Mouse (Mus musculus) MEL (cell line): Measurements from ENCODE around the gene Gcnt7. TPM values are rescaled to one million over a fixed set of nuclear protein-coding genes. Genes with fewer than 3 reads are reported as not detected.

Experiments
- DNase-seq: peaks from one replicate; pipeline ENCODE4 v3.0.0; 2011; ENCODE audit warnings: low read depth, low spot score
- H3K27ac ChIP-seq: 2 replicates; pipeline ENCODE4 v1.5.1; 2012; ENCODE audit warnings: low read depth, mild to moderate bottlenecking, control low read depth, low read length, moderate library complexity; ENCODE audit not compliant: control insufficient read depth
- H3K27me3 ChIP-seq, 2 experiments: fragments of 150-350 bp in 1 of 2; sonication (generic) in 1 of 2; 2 replicates each; pipeline ENCODE4 v1.6.1; 2012; ENCODE audit warnings: low read length in 2 of 2, mild to moderate bottlenecking in 2 of 2, improper control_type of control experiment in 1 of 2, moderate library complexity in 1 of 2; ENCODE audit not compliant: insufficient read depth in 2 of 2, control insufficient read depth in 1 of 2
- H3K36me3 ChIP-seq, 2 experiments: 2 replicates each; pipeline ENCODE4 v1.6.1; 2012 to 2014; ENCODE audit warnings: low read length in 2 of 2, improper control_type of control experiment in 1 of 2, inconsistent platforms in 1 of 2, mild to moderate bottlenecking in 1 of 2; ENCODE audit not compliant: insufficient read depth in 2 of 2, control insufficient read depth in 1 of 2
- H3K4me1 ChIP-seq, 2 experiments: fragments of 150-350 bp in 1 of 2; sonication (generic) in 1 of 2; 2 replicates each; pipeline ENCODE4 v1.6.1; 2012; ENCODE audit warnings: low read length in 2 of 2, improper control_type of control experiment in 1 of 2, mild to moderate bottlenecking in 1 of 2; ENCODE audit not compliant: insufficient read depth in 2 of 2, control insufficient read depth in 1 of 2
- H3K4me3 ChIP-seq, 2 experiments: fragments of 150-350 bp in 1 of 2; sonication (generic) in 1 of 2; 2 replicates each; pipeline ENCODE4 v1.5.1; 2012; ENCODE audit warnings: low read depth in 2 of 2, low read length in 2 of 2, mild to moderate bottlenecking in 2 of 2, moderate library complexity in 2 of 2, control low read depth in 1 of 2, improper control_type of control experiment in 1 of 2; ENCODE audit not compliant: control insufficient read depth in 1 of 2, insufficient read depth in 1 of 2
- H3K79me2 ChIP-seq: 2 replicates; pipeline ENCODE4 v1.6.1; 2012; ENCODE audit warnings: mild to moderate bottlenecking, low read length, moderate library complexity; ENCODE audit not compliant: control insufficient read depth, poor library complexity, insufficient read depth
- H3K9ac ChIP-seq: 2 replicates; pipeline ENCODE4 v1.6.1; 2012; ENCODE audit warnings: low read depth, mild to moderate bottlenecking, control low read depth, low read length, moderate library complexity; ENCODE audit not compliant: control insufficient read depth, poor library complexity, severe bottlenecking
- H3K9me3 ChIP-seq: fragments of 150-350 bp; sonication (generic); replicated peaks from 2 replicates; pipeline ENCODE4 v1.6.1; 2012; ENCODE audit warnings: mild to moderate bottlenecking, low read length, improper control_type of control experiment, moderate library complexity; ENCODE audit not compliant: insufficient read depth
- CHD1 ChIP-seq: IDR thresholded peaks from 2 replicates; pipeline ENCODE4 v1.6.1; 2012; ENCODE audit warnings: low read depth, mild to moderate bottlenecking, inconsistent platforms, low read length, improper control_type of control experiment
- CTCF ChIP-seq, 3 experiments: IDR thresholded peaks in 2 of 3; conservative IDR thresholded peaks in 1 of 3; 2 replicates each; pipeline ENCODE4 v1.5.1; 2011 to 2012; ENCODE audit warnings: low read length in 3 of 3, low read depth in 2 of 3, mild to moderate bottlenecking in 2 of 3, improper control_type of control experiment in 1 of 3, inconsistent platforms in 1 of 3, mixed read lengths in 1 of 3, moderate library complexity in 1 of 3; ENCODE audit not compliant: control insufficient read depth in 1 of 3, insufficient read depth in 1 of 3, poor library complexity in 1 of 3, severe bottlenecking in 1 of 3
- ELF1 ChIP-seq: IDR thresholded peaks from 2 replicates; pipeline ENCODE4 v1.6.1; 2014; ENCODE audit warnings: low read depth, mild to moderate bottlenecking, inconsistent platforms, low read length, improper control_type of control experiment, moderate library complexity
- EP300 ChIP-seq, 2 experiments: IDR thresholded peaks; 2 replicates each; pipeline ENCODE4 v1.6.1; 2011; ENCODE audit warnings: improper control_type of control experiment in 2 of 2, low read length in 2 of 2, low read depth in 1 of 2, mild to moderate bottlenecking in 1 of 2
- ETS1 ChIP-seq: IDR thresholded peaks from 2 replicates; pipeline ENCODE4 v1.6.1; 2012; ENCODE audit warnings: low read depth, mild to moderate bottlenecking, inconsistent platforms, low read length, improper control_type of control experiment, moderate library complexity
- HCFC1 ChIP-seq: IDR thresholded peaks from 2 replicates; pipeline ENCODE4 v1.6.1; 2012; ENCODE audit warnings: low read depth, mild to moderate bottlenecking, inconsistent platforms, low read length, improper control_type of control experiment, moderate library complexity
- MEF2A ChIP-seq: IDR thresholded peaks from 2 replicates; pipeline ENCODE4 v1.6.1; 2014; ENCODE audit warnings: low read depth, mild to moderate bottlenecking, inconsistent platforms, low read length, improper control_type of control experiment; ENCODE audit not compliant: poor library complexity, insufficient replicate concordance, severe bottlenecking; ENCODE audit errors: extremely low read depth
- MXI1 ChIP-seq: IDR thresholded peaks from 2 replicates; pipeline ENCODE4 v1.6.1; 2011; ENCODE audit warnings: mild to moderate bottlenecking, low read depth, low read length, improper control_type of control experiment
- MYC ChIP-seq: IDR thresholded peaks from 2 replicates; pipeline ENCODE4 v1.6.1; 2011; ENCODE audit warnings: low read depth, mild to moderate bottlenecking, low read length, improper control_type of control experiment, moderate library complexity
- POLR2A ChIP-seq, 2 experiments: IDR thresholded peaks; 2 replicates each; pipeline ENCODE4 v1.6.1; 2011 to 2012; ENCODE audit warnings: low read length in 2 of 2, mild to moderate bottlenecking in 2 of 2, control low read depth in 1 of 2, improper control_type of control experiment in 1 of 2, low read depth in 1 of 2, moderate library complexity in 1 of 2; ENCODE audit not compliant: control insufficient read depth in 1 of 2, insufficient read depth in 1 of 2, poor library complexity in 1 of 2
- POLR2AphosphoS2 ChIP-seq: IDR thresholded peaks from 2 replicates; pipeline ENCODE4 v1.6.1; 2011; ENCODE audit warnings: low read length, improper control_type of control experiment
- RAD21 ChIP-seq: IDR thresholded peaks from 2 replicates; pipeline ENCODE4 v1.6.1; 2011; ENCODE audit warnings: mild to moderate bottlenecking, low read depth, low read length, improper control_type of control experiment
- RCOR1 ChIP-seq: IDR thresholded peaks from 2 replicates; pipeline ENCODE4 v1.6.1; 2012; ENCODE audit warnings: low read depth, mild to moderate bottlenecking, inconsistent platforms, low read length, improper control_type of control experiment
- TAL1 ChIP-seq: IDR thresholded peaks from 2 replicates; pipeline ENCODE4 v1.6.1; 2012; ENCODE audit warnings: mild to moderate bottlenecking, inconsistent platforms, low read length, moderate library complexity, mixed read lengths
- TCF12 ChIP-seq: IDR thresholded peaks from 2 replicates; pipeline ENCODE4 v1.6.1; 2014; ENCODE audit warnings: low read depth, mild to moderate bottlenecking, inconsistent platforms, low read length, improper control_type of control experiment, moderate library complexity
- UBTF ChIP-seq: IDR thresholded peaks from 2 replicates; pipeline ENCODE4 v1.6.1; 2012; ENCODE audit warnings: low read depth, mild to moderate bottlenecking, inconsistent platforms, low read length, improper control_type of control experiment, moderate library complexity, borderline replicate concordance; ENCODE audit not compliant: insufficient read depth
- USF1 ChIP-seq: IDR thresholded peaks from 2 replicates; pipeline ENCODE4 v1.6.1; 2014; ENCODE audit warnings: low read depth, mild to moderate bottlenecking, inconsistent platforms, low read length, improper control_type of control experiment, moderate library complexity
- ZC3H11A ChIP-seq: IDR thresholded peaks from 2 replicates; pipeline ENCODE4 v1.6.1; 2012; ENCODE audit warnings: low read depth, mild to moderate bottlenecking, inconsistent platforms, low read length, improper control_type of control experiment
- polyA plus RNA-seq, 2 experiments: library from polyadenylated mRNA; stranded (reverse) in 1 of 2; unstranded in 1 of 2; fragments of >175 nt in 1 of 2; fragments of >200 nt in 1 of 2; gene quantifications; 2 replicates each; pipeline versions ENCODE4 v1.2.1 to v1.2.4; 2012; ENCODE audit warnings: low replicate concordance in 2 of 2, low read depth in 1 of 2; ENCODE audit not compliant: insufficient read length in 2 of 2, insufficient read depth in 1 of 2, missing spikeins in 1 of 2
- total RNA-seq: library from RNA; depleted of rRNA; stranded (reverse); fragments of 300-350 nt; gene quantifications from 2 replicates; pipeline ENCODE4 v1.2.3, GENCODE M21; 2012

The Gcnt7 gene
- total and polyA plus RNA-seq, 3 experiments, result 0.15 to 0.22 TPM; not detected in 1

DNA sequence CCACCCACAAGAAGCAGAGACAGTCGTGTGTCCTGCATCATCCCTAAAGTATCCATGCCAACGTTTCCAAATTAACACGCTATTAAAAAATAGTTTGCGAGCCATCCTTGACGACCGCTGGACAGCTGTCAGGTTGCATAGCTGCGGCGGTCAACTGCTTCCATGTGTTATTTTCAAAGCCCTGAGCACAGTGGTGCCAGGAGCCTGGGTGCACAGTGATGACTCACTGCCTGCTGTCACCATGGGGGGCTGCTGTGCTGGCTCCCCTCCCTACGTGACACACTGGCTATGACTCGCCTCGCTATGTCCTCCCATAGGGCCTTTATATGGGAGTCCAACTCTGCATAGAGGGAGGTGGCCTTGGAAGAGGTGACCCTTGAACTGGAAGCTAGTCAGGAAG, 47.3 kb downstream of the Gcnt7 start:
- no peak overlapping the region for H3K4me3 ChIP-seq
- peaks cover 0 to 2% of the 10 kb centered on the region in 2 experiments; a peak in 1 of 4 replicates for H3K27me3 ChIP-seq
- H3K4me1 ChIP-seq, result no peaks in the 10 kb centered on the region
- H3K9ac ChIP-seq, result no peak overlapping the region
- H3K79me2 ChIP-seq, result no peaks in the 10 kb centered on the region
- DNase-seq, result no peak
- no peaks in the 10 kb centered on the region for H3K36me3 ChIP-seq
- no peak overlapping the region for H3K27ac ChIP-seq
- no peak for TF ChIP-seq TCF12
- no peak for TF ChIP-seq RCOR1
- TF ChIP-seq HCFC1, result no peak
- TF ChIP-seq CTCF (IDR thresholded peaks at IDR 0.05 in 2 of 3, conservative IDR thresholded peaks at IDR 0.05 in 1 of 3; ENCODE audit: control insufficient read depth in 1 of 3, insufficient read depth in 1 of 3, low read depth in 2 of 3, low read length in 3 of 3, poor library complexity in 1 of 3, severe bottlenecking in 1 of 3), result no peak
- no peak for TF ChIP-seq TAL1
- TF ChIP-seq EP300 (IDR thresholded peaks at IDR 0.05; ENCODE audit: low read depth in 1 of 2, low read length in 2 of 2), result no peak
- no peak for TF ChIP-seq ETS1
- no peaks in the 10 kb centered on the region for H3K9me3 ChIP-seq

- Histone ChIP-seq H3K9me3 (no peaks in the 10 kb centered on the region), H3K4me3 (no peak overlapping the region)
Measured at GRCm38 (mm10) chr2:172410686-172411085, 47.7 kb downstream of the Gcnt7 start.

GRCm38 (mm10) chr2:172407499-172407898, 50.9 kb downstream of the Gcnt7 start:
- no peaks in the 10 kb centered on the region for H3K4me1 ChIP-seq
- DNase-seq, result no peak
- no peak for TF ChIP-seq MYC
- H3K79me2 ChIP-seq, result no peaks in the 10 kb centered on the region
- H3K4me3 ChIP-seq, result no peak overlapping the region
- H3K9me3 ChIP-seq, result no peaks in the 10 kb centered on the region
- H3K9ac ChIP-seq, result no peak overlapping the region
- H3K27me3 ChIP-seq, result peaks cover 0 to 2% of the 10 kb centered on the region in 2 experiments; a peak in 1 of 4 replicates
- H3K36me3 ChIP-seq, result no peaks in the 10 kb centered on the region
- no peak overlapping the region for H3K27ac ChIP-seq

More at GRCm38 (mm10) chr2:172410686-172411085, 47.7 kb downstream of the Gcnt7 start:
- no peaks in the 10 kb centered on the region for H3K36me3 ChIP-seq
- H3K9ac ChIP-seq, result no peak overlapping the region
- no peaks in the 10 kb centered on the region for H3K79me2 ChIP-seq
- no peaks in the 10 kb centered on the region for H3K4me1 ChIP-seq
- no peak overlapping the region for H3K27ac ChIP-seq
- TF ChIP-seq POLR2A (IDR thresholded peaks at IDR 0.05; ENCODE audit: control insufficient read depth in 1 of 2, insufficient read depth in 1 of 2, low read depth in 1 of 2, low read length in 2 of 2, poor library complexity in 1 of 2) (no peak), UBTF (no peak), ETS1 (no peak), RAD21 (no peak), POLR2AphosphoS2 (no peak), CHD1 (no peak), MEF2A (no peak), EP300 (IDR thresholded peaks at IDR 0.05; ENCODE audit: low read depth in 1 of 2, low read length in 2 of 2) (no peak), CTCF (IDR thresholded peaks at IDR 0.05 in 2 of 3, conservative IDR thresholded peaks at IDR 0.05 in 1 of 3; ENCODE audit: control insufficient read depth in 1 of 3, insufficient read depth in 1 of 3, low read depth in 2 of 3, low read length in 3 of 3, poor library complexity in 1 of 3, severe bottlenecking in 1 of 3) (no peak), ZC3H11A (no peak), MXI1 (no peak), TCF12 (no peak), RCOR1 (no peak), MYC (no peak), HCFC1 (no peak), USF1 (no peak), ELF1 (no peak)
- TF ChIP-seq, all 39 proteins: peak for 0
- DNase-seq, result no peak
- peaks cover 0 to 2% of the 10 kb centered on the region in 2 experiments; a peak in 1 of 4 replicates for H3K27me3 ChIP-seq
